Mouse (Mus musculus) left cerebral cortex, postnatal 25 days (tissue): ENCODE measurements around the gene Klra3. TPM values are rescaled to one million over a fixed set of nuclear protein-coding genes. Genes with fewer than 3 reads are reported as not detected.
"Not testable (repeated sequence)": the region's sequence is repeated elsewhere in the genome, so short reads cannot be mapped to it uniquely, and the experiment has no call there.

Source experiments
- DNase-seq, 2 experiments: peaks; one replicate each; pipeline ENCODE4 v3.0.0; 2022; ENCODE audit warnings: low spot score in 2 of 2, mixed read lengths in 1 of 2
- intact Hi-C: fragments of 180-260 bp; cut with DNase I; formaldehyde crosslinking; loops from one replicate; pipeline ENCODE4 v1.15.1; 2025
- total RNA-seq, 2 experiments: library from RNA; stranded (reverse); gene quantifications; 2 replicates each; pipeline ENCODE4 v1.2.3; 2021

Gene Klra3
- total RNA-seq = not detected

DNA sequence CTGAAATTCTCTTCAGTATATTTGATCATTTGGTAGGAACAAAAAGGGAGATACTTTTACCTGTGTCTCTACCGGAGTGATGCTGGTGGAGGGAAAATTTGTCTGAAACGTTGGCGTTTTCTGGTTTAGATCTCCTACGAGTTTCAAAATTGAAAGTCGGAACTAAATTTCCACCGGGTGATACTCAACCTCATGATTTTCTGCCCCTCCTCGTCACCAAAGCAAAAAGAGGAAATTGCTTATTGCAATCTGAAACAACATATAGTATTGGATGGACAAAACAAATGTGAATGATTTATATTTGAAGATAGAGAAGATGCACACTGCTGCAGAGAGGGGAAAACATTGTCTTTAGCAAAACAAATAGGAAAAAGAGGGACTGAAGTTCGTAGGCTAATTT lies at the start of gene Klra3:
Gene Klra3 (minus strand): TSS at position 164 of the 400 bp plus-strand sequence.
- intact Hi-C loops = no loop called here
- no peak for DNase-seq

DNA sequence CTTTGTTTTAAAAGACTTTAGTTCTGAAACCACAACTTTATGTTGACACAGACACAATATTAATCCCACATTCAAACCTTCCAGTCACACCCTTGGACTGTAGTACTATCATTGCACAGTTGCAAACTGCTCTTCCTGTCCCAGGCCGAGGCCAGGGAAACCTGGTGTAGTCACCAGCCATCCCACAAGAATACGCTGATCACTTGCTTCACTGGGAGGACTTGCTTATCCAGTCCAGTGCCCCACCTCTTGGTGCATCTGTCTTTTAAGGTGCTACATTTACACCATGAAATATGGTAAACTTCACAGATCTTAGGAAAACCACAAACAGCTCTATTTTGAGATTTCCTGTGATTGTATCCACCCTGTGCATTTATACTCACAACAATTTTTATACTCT lies 49.4 kb upstream of the Klra3 start, which contains the start of gene Klra1:
Gene Klra1 (minus strand): TSS at position 125 of the 400 bp plus-strand sequence.
- intact Hi-C loops = no loop called here
- no peak for DNase-seq

DNA sequence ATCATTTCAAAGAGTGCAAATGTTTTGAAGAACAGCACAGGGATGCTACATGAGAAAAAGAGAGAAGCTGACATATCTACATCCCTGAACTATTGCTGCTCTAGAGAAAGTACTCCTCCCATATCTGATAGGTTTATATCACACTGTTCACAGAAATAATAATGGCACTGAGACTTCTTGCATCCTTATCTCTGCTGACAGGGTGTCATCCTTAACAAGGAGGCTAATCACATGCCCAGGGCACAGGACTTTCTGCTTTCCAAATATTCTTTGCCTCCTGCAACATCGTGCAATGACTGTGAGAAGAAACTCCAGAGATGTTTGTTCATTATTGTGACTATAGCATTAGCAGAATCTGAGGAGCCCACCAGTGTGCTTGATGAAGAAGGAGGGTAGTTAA lies 48.4 kb upstream of the Klra3 start:
- intact Hi-C loops = no loop called here
- no peak for DNase-seq

DNA sequence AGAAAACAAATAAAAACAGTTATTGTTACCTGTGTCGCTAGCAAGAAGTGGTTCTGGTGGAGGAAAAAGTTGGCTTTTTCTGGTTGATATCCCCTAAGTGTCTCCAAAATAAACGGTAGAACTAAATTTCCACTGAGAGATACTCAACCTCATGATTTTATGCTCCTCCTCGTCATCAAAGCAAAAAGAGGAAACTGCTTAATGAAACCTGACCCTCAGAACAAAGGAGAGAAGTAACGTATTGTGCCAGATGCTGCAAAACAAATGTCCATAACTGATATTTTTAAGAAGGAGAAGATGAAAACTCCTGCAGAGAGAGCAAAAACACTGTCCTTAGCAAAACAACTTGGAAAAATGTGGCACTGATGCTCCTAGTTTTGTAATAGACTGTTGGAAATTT lies 45.0 kb upstream of the Klra3 start:
- no peak for DNase-seq
- intact Hi-C loops = no loop called here

DNA sequence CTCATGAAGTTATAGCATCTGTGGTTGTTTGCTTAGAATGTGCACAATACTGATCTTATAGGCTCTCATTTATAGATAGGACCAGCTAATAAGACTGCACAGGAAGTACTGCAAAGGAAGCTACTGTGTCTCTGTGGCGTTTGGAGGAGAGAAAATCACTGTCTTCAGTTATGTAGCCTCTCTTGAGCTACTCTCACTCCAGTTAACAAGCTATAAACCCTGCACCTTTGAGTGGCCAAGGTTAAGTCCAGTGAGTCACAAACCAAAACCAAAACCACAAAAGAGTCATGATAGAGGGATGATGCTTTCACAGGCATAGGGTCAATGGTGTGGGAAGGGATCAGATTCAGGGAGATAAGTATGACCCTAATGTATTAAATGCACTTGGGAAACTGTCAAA lies 8.0 kb upstream of the Klra3 start:
- DNase-seq, intact Hi-C loops: not testable (repeated sequence)

DNA sequence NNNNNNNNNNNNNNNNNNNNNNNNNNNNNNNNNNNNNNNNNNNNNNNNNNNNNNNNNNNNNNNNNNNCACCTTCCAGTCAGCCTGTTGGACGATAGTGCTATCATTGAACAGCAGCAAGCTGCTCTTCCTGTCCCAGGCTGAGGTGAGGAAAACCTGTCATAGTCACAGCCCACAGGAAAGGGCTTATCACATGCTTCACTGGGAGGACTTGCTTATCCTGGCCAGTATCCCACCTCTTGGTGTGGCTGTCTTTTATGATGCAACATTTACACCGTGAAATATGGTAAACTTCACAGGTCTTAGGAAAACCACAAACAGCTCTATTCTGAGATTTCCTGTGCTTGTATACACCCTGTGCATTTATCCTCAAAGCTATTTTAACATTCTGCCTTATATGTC lies 4.6 kb upstream of the Klra3 start:
- DNase-seq = not testable (repeated sequence)
- intact Hi-C loops = loop anchor here (5.0 kb wide), 1 partner anchor 145 kb away; no protein-coding TSS in a partner anchor

DNA sequence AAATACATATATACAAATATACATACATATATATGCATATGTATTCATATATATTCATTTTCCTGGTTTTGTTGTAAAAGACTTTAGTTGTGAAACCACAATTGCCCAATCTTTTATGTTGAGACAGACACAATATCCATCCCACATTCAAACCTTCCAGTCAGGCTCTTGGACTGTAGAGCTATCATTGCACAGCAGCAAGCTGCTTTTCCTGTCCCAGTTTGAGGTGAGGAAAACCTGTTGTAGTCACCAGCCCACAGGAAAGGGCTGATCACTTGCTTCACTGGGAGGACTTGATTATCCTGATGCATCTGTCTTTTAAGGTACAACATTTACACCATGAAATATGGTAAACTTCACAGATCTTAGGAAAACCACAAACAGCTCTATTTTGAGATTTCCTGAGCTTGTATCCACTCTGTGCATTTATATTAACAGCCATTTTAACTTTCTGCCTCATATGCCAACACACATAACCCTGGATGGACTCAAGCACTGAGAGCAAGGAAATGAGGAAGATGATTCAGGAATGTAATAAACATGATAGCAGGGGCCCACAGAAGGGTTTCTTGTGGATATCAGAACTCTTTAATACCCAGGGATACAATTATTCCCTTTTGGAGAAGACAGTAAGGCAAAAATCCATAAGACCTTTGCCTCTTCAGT lies 49.3 kb downstream of the Klra3 start:
- intact Hi-C loops = no loop called here
- DNase-seq = no peak

DNA sequence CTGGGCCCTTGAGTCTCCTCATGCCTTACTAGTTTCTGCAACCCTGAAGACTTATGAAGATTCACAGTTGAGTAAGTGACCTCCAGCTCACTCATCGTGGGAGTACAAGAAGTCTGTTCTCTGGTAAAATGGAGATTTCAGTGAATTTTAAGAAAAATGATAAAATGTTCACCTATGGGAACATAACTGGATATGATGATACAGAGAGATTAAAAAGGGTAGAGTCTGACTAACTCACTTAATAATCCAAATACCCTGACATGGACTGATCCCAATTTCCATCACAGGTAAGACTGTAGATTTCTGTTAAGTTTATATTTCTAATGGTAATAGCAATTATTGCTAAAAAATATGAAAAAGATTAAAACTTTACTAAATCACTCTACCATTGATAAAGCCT lies 55.5 kb downstream of the Klra3 start, which contains the start of gene Klra10:
Gene Klra10 (minus strand): TSS at position 101 of the 400 bp plus-strand sequence.
- DNase-seq, intact Hi-C loops: not testable (repeated sequence)

Other genes with a start within 250 kb of the Klra3 start
- not detected for gene Klra8, start 207.7 kb downstream of the Klra3 start, total RNA-seq
- gene Klra9, start 144.5 kb downstream of the Klra3 start, total RNA-seq = not detected
- not detected for gene Klra7, start 104.3 kb downstream of the Klra3 start, total RNA-seq
- not detected for gene Klra10, start 55.6 kb downstream of the Klra3 start, total RNA-seq
- not detected for gene Klra1, start 49.3 kb upstream of the Klra3 start, total RNA-seq